Mouse (Mus musculus) embryonic fibroblast, embryonic 13.5 days (primary cell): ENCODE results near the gene Hist2h2be.

ENCODE experiments used
- CTCF ChIP-seq: IDR thresholded peaks from 2 replicates; pipeline ENCODE4 v1.5.1; 2011; ENCODE audit warnings: mild to moderate bottlenecking, control low read depth, low read length, moderate library complexity, borderline replicate concordance; ENCODE audit not compliant: insufficient read depth
- POLR2A ChIP-seq: IDR thresholded peaks from 2 replicates; pipeline ENCODE4 v1.6.1; 2011; ENCODE audit warnings: low read depth, mild to moderate bottlenecking, control low read depth, low read length, moderate library complexity

DNA sequence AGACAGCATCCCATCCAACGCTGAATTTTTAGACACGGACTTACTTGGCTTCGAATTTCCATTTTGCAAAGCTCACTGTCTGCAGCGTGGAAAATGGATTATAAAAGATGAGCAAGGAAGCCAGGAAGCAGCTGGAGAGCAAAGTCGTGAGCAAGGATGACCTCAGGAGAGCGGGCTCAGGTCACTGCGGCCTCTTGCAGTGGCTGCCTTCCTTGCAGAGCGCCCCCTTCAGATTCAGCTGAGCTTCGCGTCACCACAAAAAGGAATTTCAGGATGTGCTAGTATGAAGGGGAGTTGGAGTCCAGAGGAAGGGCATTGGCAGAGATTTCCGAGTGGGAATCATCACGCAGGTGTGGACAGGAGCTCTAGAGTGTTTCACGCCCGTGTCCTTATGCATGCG, 11.7 kb upstream of the Hist2h2be start:
- TF ChIP-seq POLR2A (no peak), CTCF (peak; percentile 29; the same call in 1 of the 2 replicates)
